Mouse (Mus musculus) myocyte (in vitro differentiated cells): Measurements from ENCODE around the gene Msx1.

Experiments used
- CEBPB ChIP-seq: IDR thresholded peaks from 2 replicates; pipeline ENCODE4 v1.6.1; 2011; ENCODE audit warnings: mild to moderate bottlenecking, moderate library complexity; ENCODE audit not compliant: poor library complexity, insufficient read depth, severe bottlenecking
- E2F4 ChIP-seq: IDR thresholded peaks from one replicate; pipeline ENCODE4 v1.6.1; 2011; ENCODE audit warnings: mild to moderate bottlenecking, control low read depth, moderate library complexity; ENCODE audit not compliant: insufficient read depth
- MAX ChIP-seq: IDR thresholded peaks from one replicate; pipeline ENCODE4 v1.6.1; 2011; ENCODE audit warnings: low read depth, mild to moderate bottlenecking, control low read depth
- MYOD1 ChIP-seq, 3 experiments: IDR thresholded peaks; one replicate each; pipeline ENCODE4 v1.6.1; 2011; ENCODE audit warnings: control low read depth in 2 of 3, low read depth in 2 of 3, mild to moderate bottlenecking in 2 of 3, moderate library complexity in 1 of 3; ENCODE audit not compliant: insufficient read length in 2 of 3, control insufficient read depth in 1 of 3
- MYOG ChIP-seq, 3 experiments: IDR thresholded peaks; one replicate each; pipeline ENCODE4 v1.6.1; 2011; ENCODE audit warnings: control low read depth in 2 of 3, low read depth in 2 of 3, mild to moderate bottlenecking in 2 of 3; ENCODE audit not compliant: insufficient read length in 2 of 3, control insufficient read depth in 1 of 3, insufficient read depth in 1 of 3
- POLR2A ChIP-seq: IDR thresholded peaks from one replicate; pipeline ENCODE4 v1.6.1; 2011; ENCODE audit warnings: low read depth, mild to moderate bottlenecking, control low read depth, moderate library complexity; ENCODE audit not compliant: insufficient read length
- POLR2AphosphoS2 ChIP-seq: IDR thresholded peaks from one replicate; pipeline ENCODE4 v1.6.1; 2011; ENCODE audit warnings: low read depth, control low read depth; ENCODE audit not compliant: insufficient read length
- REST ChIP-seq: IDR thresholded peaks from one replicate; pipeline ENCODE4 v1.6.1; 2011; ENCODE audit warnings: mild to moderate bottlenecking, control low read depth, moderate library complexity; ENCODE audit not compliant: insufficient read depth, insufficient read length
- SRF ChIP-seq: IDR thresholded peaks from one replicate; pipeline ENCODE4 v1.6.1; 2011; ENCODE audit warnings: low read depth; ENCODE audit not compliant: control insufficient read depth, insufficient read length
- TCF12 ChIP-seq: IDR thresholded peaks from one replicate; pipeline ENCODE4 v1.6.1; 2011; ENCODE audit warnings: mild to moderate bottlenecking, control low read depth; ENCODE audit not compliant: poor library complexity, insufficient read depth, severe bottlenecking
- TCF3 ChIP-seq: IDR thresholded peaks from one replicate; pipeline ENCODE4 v1.6.1; 2011; ENCODE audit warnings: low read depth, control low read depth; ENCODE audit not compliant: insufficient read length
- USF1 ChIP-seq: IDR thresholded peaks from one replicate; pipeline ENCODE4 v1.6.1; 2011; ENCODE audit warnings: low read depth, mild to moderate bottlenecking, control low read depth, moderate library complexity

GRCm38 (mm10) chr5:37832766-37833165 lies 8.4 kb upstream of the Msx1 start:
- TF ChIP-seq POLR2A (no peak), TCF3 (no peak), E2F4 (no peak), TCF12 (no peak), MAX (no peak), POLR2AphosphoS2 (no peak), CEBPB (no peak), MYOD1 (IDR thresholded peaks at IDR 0.05; ENCODE audit: control insufficient read depth in 1 of 3, insufficient read length in 2 of 3, low read depth in 2 of 3) (no peak), USF1 (no peak), SRF (no peak), MYOG (IDR thresholded peaks at IDR 0.05; ENCODE audit: control insufficient read depth in 1 of 3, insufficient read depth in 1 of 3, insufficient read length in 2 of 3, low read depth in 2 of 3) (no peak), REST (no peak)
